Mouse (Mus musculus) heart, postnatal 10 days (tissue): ENCODE results near the gene Ncbp2. TPM values are rescaled to one million over a fixed set of nuclear protein-coding genes. Genes with fewer than 3 reads are reported as not detected.

Experiments used
- DNase-seq, 2 experiments: peaks; one replicate each; pipeline ENCODE4 v3.0.0; 2021
- intact Hi-C: fragments of 180-260 bp; cut with DNase I; formaldehyde crosslinking; loops from one replicate; pipeline ENCODE4 v1.15.1; 2025
- microRNA-seq, 2 experiments: library from miRNA; unstranded; fragments of <30 nt; microRNA quantifications; one replicate each; pipeline ENCODE4 v1.2.0; 2022
- total RNA-seq, 2 experiments: library from RNA; stranded (reverse); gene quantifications; 2 replicates each; pipeline ENCODE4 v1.2.3; 2021

Gene Ncbp2
- total RNA-seq, 2 experiments from 2014 or later: 22.4 to 29.3 TPM

GRCm38 (mm10) chr16:32002509-32003477, 54.5 kb downstream of the Ncbp2 start, which contains the start of gene Senp5:
TSS of gene Senp5 (minus strand) at chr16:32003287.
- DNase-seq: peak; percentile 94 to 95
- intact Hi-C loops: loop anchor here (2.0 kb wide), 1 partner anchor 54 kb away; the partner anchor contains the start of genes 0610012G03Rik and Ncbp2

GRCm38 (mm10) chr16:32004731-32005130, 56.4 kb downstream of the Ncbp2 start:
- DNase-seq: no peak
- intact Hi-C loops: no loop called here

- DNase-seq: no peak
- intact Hi-C loops: no loop called here
Measured at GRCm38 (mm10) chr16:32008529-32009293, 60.4 kb downstream of the Ncbp2 start.

GRCm38 (mm10) chr16:32009913-32010312, 61.6 kb downstream of the Ncbp2 start:
- intact Hi-C loops: no loop called here
- no peak for DNase-seq

GRCm38 (mm10) chr16:32010330-32010729, 62.0 kb downstream of the Ncbp2 start:
- DNase-seq: no peak
- intact Hi-C loops: no loop called here

Small RNA genes within 50 kb of the gene (microRNA-seq; reads per million reads assigned to microRNA genes)
- gene Gm26269: 0 reads per million in 2 experiments

Other genes starting within 250 kb of the Ncbp2 start
- gene Meltf, start 69.7 kb upstream of the Ncbp2 start, total RNA-seq: under 1 TPM in 1 of 2 experiments, not detected in 1; 0.05 TPM
- 1 to 10 TPM; 1.7 to 2.0 TPM for gene Pigz, start 14.7 kb upstream of the Ncbp2 start, total RNA-seq
- gene 0610012G03Rik, start within 50 bp of the Ncbp2 start, total RNA-seq: 10 to 100 TPM; 73.1 to 74.1 TPM
- gene Senp5, start 54.8 kb downstream of the Ncbp2 start, total RNA-seq: 10 to 100 TPM; 18.1 to 18.4 TPM
- 10 to 100 TPM; 42.4 to 42.5 TPM for gene Pak2, start 130.8 kb downstream of the Ncbp2 start, total RNA-seq
- gene Pigx, start 151.2 kb downstream of the Ncbp2 start, total RNA-seq: 10 to 100 TPM; 23.9 to 26.6 TPM
- gene Cep19, start 151.3 kb downstream of the Ncbp2 start, total RNA-seq: 10 to 100 TPM in 1 of 2 experiments, 1 to 10 TPM in 1; 9.6 to 10.6 TPM
- 1 to 10 TPM; 5.7 to 6.8 TPM for gene Nrros, start 217.1 kb downstream of the Ncbp2 start, total RNA-seq
- not detected for gene Bex6, start 231.3 kb downstream of the Ncbp2 start, total RNA-seq